Mouse (Mus musculus) testis, adult 2 months (tissue): ENCODE results near the gene Anapc11.

Source experiments
- CTCF ChIP-seq: fragments of 200-500 bp; IDR thresholded peaks from 2 replicates; pipeline ENCODE4 v1.5.1; 2012; ENCODE audit warnings: low read depth, mild to moderate bottlenecking, inconsistent platforms, low read length, moderate library complexity; ENCODE audit not compliant: control insufficient read depth, insufficient read depth, insufficient replicate concordance
- POLR2A ChIP-seq: fragments of 200-500 bp; IDR thresholded peaks from 2 replicates; pipeline ENCODE4 v1.6.1; 2012; ENCODE audit warnings: low read depth, mild to moderate bottlenecking, inconsistent platforms, low read length, moderate library complexity; ENCODE audit not compliant: control insufficient read depth

DNA sequence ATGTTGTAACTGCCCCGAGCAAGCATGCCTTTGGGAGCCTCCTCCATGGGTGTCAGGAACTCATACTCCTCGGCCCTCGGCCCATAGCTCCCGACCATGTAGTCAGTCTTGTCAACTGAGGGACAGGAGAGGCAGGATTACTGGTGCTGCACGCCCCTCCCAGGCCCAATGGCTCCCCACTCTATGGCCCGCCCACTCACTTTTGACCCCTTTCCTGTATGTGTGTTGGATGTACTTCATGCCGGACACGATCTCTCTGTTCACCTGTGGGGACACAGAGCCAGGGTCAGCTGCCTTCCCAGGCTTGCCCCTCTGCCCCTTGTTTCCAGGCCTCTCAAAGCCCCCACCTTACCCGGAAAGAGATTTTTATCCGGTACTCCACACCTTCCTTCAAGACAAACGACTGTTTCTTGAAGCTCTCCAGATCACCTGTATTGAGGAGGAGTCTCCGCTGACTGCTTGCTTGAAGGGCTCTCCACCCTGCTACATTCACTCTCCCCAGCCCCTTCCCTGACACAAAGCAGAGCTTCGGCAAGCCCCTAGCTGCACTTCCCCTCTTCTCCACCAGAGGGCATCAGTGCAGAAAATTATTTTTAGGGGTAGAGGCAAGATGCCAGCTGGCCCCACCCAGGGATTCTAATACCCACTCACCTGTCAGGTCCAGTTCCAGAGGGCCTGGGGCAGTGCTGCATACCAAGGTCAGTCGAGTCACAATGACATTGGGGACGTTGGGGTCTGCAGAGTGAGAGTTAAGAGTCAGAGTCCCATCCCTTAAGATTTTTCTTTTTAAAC lies 18.7 kb upstream of the Anapc11 start:
- peak; percentile 72 for TF ChIP-seq CTCF
- TF ChIP-seq POLR2A, result no peak
